Mouse (Mus musculus) ES-Bruce4 (cell line): ENCODE results near the gene Disp3.

Experiments used
- CTCF ChIP-seq: IDR thresholded peaks from one replicate; pipeline ENCODE4 v1.8.1; 2011; ENCODE audit warnings: low read depth, low read length
- POLR2A ChIP-seq: IDR thresholded peaks from one replicate; pipeline ENCODE4 v1.8.1; 2011; ENCODE audit warnings: low read length; ENCODE audit not compliant: insufficient read depth

DNA sequence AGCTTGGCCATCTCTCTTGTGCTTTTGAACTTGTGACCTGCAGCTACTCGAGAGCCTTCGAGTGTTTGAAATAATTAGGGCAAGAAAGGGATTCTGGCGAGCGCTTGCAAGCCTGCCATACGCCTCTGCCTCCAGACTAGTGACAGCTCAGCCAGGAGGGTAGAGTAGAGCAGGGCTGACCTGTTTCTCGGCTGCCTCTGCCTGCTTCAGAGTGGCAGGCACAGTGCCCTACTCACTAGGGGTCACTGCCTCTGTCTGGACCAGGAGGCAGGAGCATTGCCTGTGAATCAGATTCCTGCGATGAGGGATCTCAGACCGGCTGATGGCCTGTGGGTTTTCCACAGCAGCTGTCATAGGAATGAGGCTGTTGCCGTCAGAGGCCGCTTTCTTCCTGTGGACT lies 55.1 kb downstream of the Disp3 start:
- TF ChIP-seq CTCF = no peak
- TF ChIP-seq POLR2A = no peak
